ENCODE assay signal across 15 mouse cellular contexts in genomic region chr10:68210025-68210642, GRCm38 (mm10).
DNase-seq lines count a peak whose midpoint lies in the region; ATAC-seq and TF ChIP-seq lines count a peak whose summit lies in the region.
"Had no signal": no experiment of that assay in that cellular context is flagged by ENCODE, and none has a peak within 500 bp of the region (broad histone marks: within the 10 kb centered on the region; RNA-seq: fewer than 3 reads in every experiment).

No protein-coding gene starts in this region.

- no peaks in the 10 kb centered on the region for H3K27me3 ChIP-seq in forebrain, embryonic 11.5 days (ENCODE audit: control insufficient read depth, insufficient read depth, low read length)
- H3K27me3 ChIP-seq in forebrain, postnatal 0 days (ENCODE audit: insufficient read depth, low read length) = no peaks in the 10 kb centered on the region
- H3K27me3 ChIP-seq in kidney, adult 2 months (replicated peaks; ENCODE audit: control insufficient read depth, insufficient read depth, low read length) = no peaks in the 10 kb centered on the region
- H3K27me3 ChIP-seq in midbrain, embryonic 15.5 days (replicated peaks) = no peaks in the 10 kb centered on the region
- no peaks in the 10 kb centered on the region for H3K27me3 ChIP-seq in midbrain, embryonic 13.5 days
- H3K27me3 ChIP-seq in stomach, postnatal 0 days (ENCODE audit: control insufficient read depth, insufficient read depth, low read length) = no peaks in the 10 kb centered on the region
- H3K27me3 ChIP-seq: forebrain, embryonic 13.5 days; heart, embryonic 15.5 days; megakaryocyte, embryonic 14.5 days had no signal

- TF ChIP-seq CTCF in forebrain, postnatal 0 days (IDR thresholded peaks at IDR 0.05; ENCODE audit: low read depth) = no peak
- TF ChIP-seq CTCF in kidney, adult 2 months (conservative IDR thresholded peaks at IDR 0.05; ENCODE audit: insufficient read depth, insufficient read length, low read depth, low read length) = no peak
- TF ChIP-seq CTCF in stomach, postnatal 0 days (IDR thresholded peaks at IDR 0.05; ENCODE audit: low read depth) = no peak

- H3K36me3 ChIP-seq in forebrain, embryonic 11.5 days (ENCODE audit: control insufficient read depth, insufficient read depth, low read length) = no peaks in the 10 kb centered on the region
- no peaks in the 10 kb centered on the region for H3K36me3 ChIP-seq in forebrain, postnatal 0 days (ENCODE audit: insufficient read depth)
- no peaks in the 10 kb centered on the region; the same call in 1 of the 2 replicates for H3K36me3 ChIP-seq in kidney, adult 2 months (ENCODE audit: control insufficient read depth, insufficient read depth, low read length)
- H3K36me3 ChIP-seq in midbrain, embryonic 15.5 days (replicated peaks) = no peaks in the 10 kb centered on the region
- H3K36me3 ChIP-seq in midbrain, embryonic 13.5 days = no peaks in the 10 kb centered on the region
- H3K36me3 ChIP-seq in stomach, postnatal 0 days (ENCODE audit: control insufficient read depth, insufficient read depth, low read length) = no peaks in the 10 kb centered on the region
- H3K36me3 ChIP-seq: heart, embryonic 15.5 days had no signal

- no peak for DNase-seq in forebrain, embryonic 11.5 days (ENCODE audit: low spot score)
- no peak for DNase-seq in forebrain, postnatal 0 days
- DNase-seq in kidney, adult 2 months = no peak
- DNase-seq in kidney, postnatal 4 days = no peak
- DNase-seq in stomach, postnatal 0 days (ENCODE audit: low spot score) = no peak
- DNase-seq in layer of hippocampus, adult 9-11 months = no peak
- DNase-seq: cerebellum, adult 9-10 months; lung, postnatal 10 days; right cerebral cortex, postnatal 4 days; thymus, postnatal 25 days had no signal

- no peak for TF ChIP-seq EP300 in stomach, postnatal 0 days (optimal IDR thresholded peaks at IDR 0.05)

- H3K9me3 ChIP-seq in forebrain, embryonic 11.5 days (ENCODE audit: control insufficient read depth, low read length) = no peaks in the 10 kb centered on the region
- no peaks in the 10 kb centered on the region for H3K9me3 ChIP-seq in forebrain, postnatal 0 days (ENCODE audit: low read length)
- H3K9me3 ChIP-seq in midbrain, embryonic 15.5 days = no peaks in the 10 kb centered on the region
- H3K9me3 ChIP-seq in midbrain, embryonic 13.5 days = no peaks in the 10 kb centered on the region
- no peaks in the 10 kb centered on the region for H3K9me3 ChIP-seq in stomach, postnatal 0 days (ENCODE audit: control insufficient read depth, low read length)
- H3K9me3 ChIP-seq: forebrain, embryonic 13.5 days; heart, embryonic 15.5 days; megakaryocyte, embryonic 14.5 days had no signal

- peak; percentile 51; the same call in 1 of the 2 replicates for ATAC-seq in forebrain, embryonic 11.5 days (replicated peaks; ENCODE audit: low FRiP score)
- ATAC-seq in forebrain, postnatal 0 days = no peak
- peak; percentile 37; the same call in 1 of the 2 replicates for ATAC-seq in midbrain, embryonic 15.5 days (replicated peaks)
- no peak for ATAC-seq in midbrain, embryonic 13.5 days
- ATAC-seq in stomach, postnatal 0 days (ENCODE audit: low FRiP score, low TSS enrichment) = peak; percentile 52; the same call in 1 of the 2 replicates
- ATAC-seq: forebrain, embryonic 13.5 days had no signal

- H3K4me3 ChIP-seq in forebrain, embryonic 11.5 days (ENCODE audit: low read depth, low read length) = no peak overlapping the region
- H3K4me3 ChIP-seq in forebrain, postnatal 0 days (ENCODE audit: low read depth, low read length) = no peak overlapping the region
- H3K4me3 ChIP-seq in kidney, adult 2 months (ENCODE audit: insufficient read depth, low read depth, low read length) = no peak overlapping the region
- H3K4me3 ChIP-seq in midbrain, embryonic 15.5 days = no peak overlapping the region
- H3K4me3 ChIP-seq in midbrain, embryonic 13.5 days (replicated peaks) = no peak overlapping the region
- no peak overlapping the region for H3K4me3 ChIP-seq in stomach, postnatal 0 days (ENCODE audit: low read depth, low read length)
- H3K4me3 ChIP-seq: forebrain, embryonic 13.5 days; heart, embryonic 15.5 days; megakaryocyte, embryonic 14.5 days had no signal

- no peak overlapping the region for H3K9ac ChIP-seq in forebrain, embryonic 11.5 days (ENCODE audit: low read length)
- no peak overlapping the region for H3K9ac ChIP-seq in forebrain, postnatal 0 days
- H3K9ac ChIP-seq in midbrain, embryonic 15.5 days = no peak overlapping the region
- H3K9ac ChIP-seq in midbrain, embryonic 13.5 days (replicated peaks) = no peak overlapping the region
- H3K9ac ChIP-seq in stomach, postnatal 0 days (ENCODE audit: low read length) = no peak overlapping the region
- H3K9ac ChIP-seq: forebrain, embryonic 13.5 days; heart, embryonic 15.5 days had no signal

- 87% methylated on average over 12 of the region's 12 CpGs for WGBS in forebrain, embryonic 11.5 days
- 87% methylated on average over 12 of the region's 12 CpGs for WGBS in forebrain, postnatal 0 days
- WGBS in kidney, adult 2 months = 79% methylated on average over 12 of the region's 12 CpGs
- WGBS in midbrain, embryonic 15.5 days = 85% methylated on average over 12 of the region's 12 CpGs
- WGBS in midbrain, embryonic 13.5 days = 88% methylated on average over 12 of the region's 12 CpGs
- WGBS in stomach, postnatal 0 days = 77% methylated on average over 12 of the region's 12 CpGs

- no peak overlapping the region for H3K27ac ChIP-seq in forebrain, embryonic 11.5 days (ENCODE audit: low read depth, low read length)
- no peak overlapping the region for H3K27ac ChIP-seq in forebrain, postnatal 0 days (ENCODE audit: low read depth, low read length)
- H3K27ac ChIP-seq in kidney, adult 2 months (ENCODE audit: insufficient read depth, low read depth, low read length) = peak overlapping the region; percentile 28; the same call in 1 of the 2 replicates
- H3K27ac ChIP-seq in midbrain, embryonic 15.5 days = no peak overlapping the region
- no peak overlapping the region for H3K27ac ChIP-seq in midbrain, embryonic 13.5 days
- H3K27ac ChIP-seq in stomach, postnatal 0 days (replicated peaks) = no peak overlapping the region
- H3K27ac ChIP-seq: forebrain, embryonic 13.5 days; heart, embryonic 15.5 days had no signal

- TF ChIP-seq POLR2A in kidney, adult 2 months (IDR thresholded peaks at IDR 0.05; ENCODE audit: low read depth, low read length) = no peak

- peaks cover 3% of the 10 kb centered on the region; the same call in 1 of the 2 replicates for H3K4me1 ChIP-seq in forebrain, embryonic 11.5 days (replicated peaks; ENCODE audit: control insufficient read depth, insufficient read depth, low read length)
- no peaks in the 10 kb centered on the region for H3K4me1 ChIP-seq in forebrain, postnatal 0 days (ENCODE audit: insufficient read depth)
- H3K4me1 ChIP-seq in kidney, adult 2 months (ENCODE audit: control insufficient read depth, insufficient read depth, low read length) = peaks cover 21% of the 10 kb centered on the region
- peaks cover 19% of the 10 kb centered on the region for H3K4me1 ChIP-seq in midbrain, embryonic 15.5 days
- H3K4me1 ChIP-seq in midbrain, embryonic 13.5 days (replicated peaks) = peaks cover 40% of the 10 kb centered on the region
- no peaks in the 10 kb centered on the region; the same call in 1 of the 2 replicates for H3K4me1 ChIP-seq in stomach, postnatal 0 days (replicated peaks; ENCODE audit: control insufficient read depth, insufficient read depth)

- no peak overlapping the region for H3K4me2 ChIP-seq in forebrain, embryonic 11.5 days (ENCODE audit: low read depth, low read length, severe bottlenecking)
- no peak overlapping the region for H3K4me2 ChIP-seq in forebrain, postnatal 0 days (ENCODE audit: low read depth)
- H3K4me2 ChIP-seq in midbrain, embryonic 15.5 days = no peak overlapping the region
- H3K4me2 ChIP-seq in midbrain, embryonic 13.5 days (replicated peaks) = no peak overlapping the region
- no peak overlapping the region for H3K4me2 ChIP-seq in stomach, postnatal 0 days (replicated peaks; ENCODE audit: low read depth)
- H3K4me2 ChIP-seq: forebrain, embryonic 13.5 days; heart, embryonic 15.5 days had no signal

Comparison
In these comparisons a context has a peak if more than half of its experiments do, and no peak if none do; other contexts are left out.
1. ATAC-seq: peak in forebrain, embryonic 11.5 days (single experiment), midbrain, embryonic 15.5 days (single experiment) and stomach, postnatal 0 days (single experiment); none in forebrain, postnatal 0 days (single experiment) and midbrain, embryonic 13.5 days (single experiment).